Mouse (Mus musculus) forebrain, embryonic 16.5 days (tissue): ENCODE measurements around the gene Gm11541. TPM values are rescaled to one million over a fixed set of nuclear protein-coding genes. Genes with fewer than 3 reads are reported as not detected.

Experiments
- ATAC-seq: fragments of 200-750 bp; cut with Nextera tagmentation; 2 replicates; pipeline ENCODE4 v1.8.0; 2017; ENCODE audit warnings: mild to moderate bottlenecking, moderate library complexity
- H3K27ac ChIP-seq: fragments of 300-500 bp; sonication (generic); 2 replicates; pipeline ENCODE4 v1.5.1; 2014; ENCODE audit warnings: low read length, control low read depth
- H3K27me3 ChIP-seq: fragments of 300-500 bp; sonication (generic); replicated peaks from 2 replicates; pipeline ENCODE4 v1.6.1; 2014; ENCODE audit warnings: low read length; ENCODE audit not compliant: control insufficient read depth, insufficient read depth
- H3K36me3 ChIP-seq: fragments of 300-500 bp; sonication (generic); 2 replicates; pipeline ENCODE4 v1.6.1; 2014; ENCODE audit not compliant: control insufficient read depth, insufficient read depth
- H3K4me1 ChIP-seq: fragments of 300-500 bp; sonication (generic); replicated peaks from 2 replicates; pipeline ENCODE4 v1.6.1; 2014; ENCODE audit warnings: low read length; ENCODE audit not compliant: control insufficient read depth, insufficient read depth
- H3K4me2 ChIP-seq: fragments of 300-500 bp; sonication (generic); 2 replicates; pipeline ENCODE4 v1.6.1; 2014; ENCODE audit warnings: mild to moderate bottlenecking, low read length, control low read depth
- H3K4me3 ChIP-seq: fragments of 300-500 bp; sonication (generic); replicated peaks from 2 replicates; pipeline ENCODE4 v1.5.1; 2014; ENCODE audit warnings: mild to moderate bottlenecking, low read length, control low read depth
- H3K9ac ChIP-seq: fragments of 300-500 bp; sonication (generic); replicated peaks from 2 replicates; pipeline ENCODE4 v1.6.1; 2014; ENCODE audit warnings: low read depth, low read length, control low read depth
- H3K9me3 ChIP-seq: fragments of 300-500 bp; sonication (generic); 2 replicates; pipeline ENCODE4 v1.6.1; 2016; ENCODE audit warnings: low read length; ENCODE audit not compliant: control insufficient read depth
- WGBS: fragments of 180-500 bp; shearing (Covaris S2); extraction: QIAGEN DNeasy Blood & Tissue Kit; methylation state at CpG from one replicate; pipeline ENCODE4 v1.1.7; 2014; 5-methylcytosine and 5-hydroxymethylcytosine counted together
- polyA plus RNA-seq: library from polyadenylated mRNA; unstranded; fragments of >200 nt; fragmentation: Nextera tagmentation; extraction: Ambion mirVana; gene quantifications from 2 replicates; pipeline ENCODE4 v1.2.1, GENCODE M21; 2015

Gm11541 gene
- polyA plus RNA-seq, 1 experiment from 2014 or later, result not detected

- Histone ChIP-seq H3K9ac (no peak overlapping the region), H3K4me2 (no peak overlapping the region), H3K9me3 (no peaks in the 10 kb centered on the region), H3K36me3 (no peaks in the 10 kb centered on the region), H3K4me3 (no peak overlapping the region), H3K4me1 (no peaks in the 10 kb centered on the region), H3K27me3 (no peaks in the 10 kb centered on the region), H3K27ac (no peak overlapping the region)
- ATAC-seq, result no peak
- WGBS, result 88% methylated on average over 3 of the region's 3 CpGs
These were observed 23.0 kb upstream of the Gm11541 start for GRCm38 (mm10) chr11:94727306-94727705.

DNA sequence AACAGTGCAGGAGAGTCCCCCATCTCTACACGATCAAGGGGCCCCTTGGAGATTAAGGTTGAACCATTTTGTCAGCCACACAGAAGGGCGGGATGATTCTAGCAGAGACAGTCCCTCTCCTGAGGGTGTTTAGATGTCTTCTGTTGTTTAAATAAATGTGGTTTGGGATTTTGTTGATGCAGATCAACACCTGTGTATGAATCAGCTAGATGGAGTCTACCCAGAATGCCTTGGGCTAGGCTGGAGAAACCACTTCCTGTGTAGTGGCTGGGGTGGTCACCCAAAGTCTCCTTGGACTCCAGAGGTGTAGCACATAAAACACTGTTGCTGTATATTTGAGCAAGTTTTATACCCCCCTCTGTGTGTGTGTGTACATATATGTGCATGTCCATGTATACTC lies 14.9 kb upstream of the Gm11541 start:
- H3K4me3 ChIP-seq, result no peak overlapping the region
- no peaks in the 10 kb centered on the region for H3K4me1 ChIP-seq
- no peak overlapping the region for H3K4me2 ChIP-seq
- ATAC-seq, result no peak
- no peaks in the 10 kb centered on the region for H3K36me3 ChIP-seq
- 76% methylated on average over 2 of the region's 2 CpGs for WGBS
- no peak overlapping the region for H3K27ac ChIP-seq
- H3K27me3 ChIP-seq, result no peaks in the 10 kb centered on the region
- H3K9ac ChIP-seq, result no peak overlapping the region
- no peaks in the 10 kb centered on the region for H3K9me3 ChIP-seq

GRCm38 (mm10) chr11:94718113-94718909 lies 14.0 kb upstream of the Gm11541 start:
- H3K9me3 ChIP-seq, result no peaks in the 10 kb centered on the region
- ATAC-seq, result no peak
- H3K4me1 ChIP-seq, result no peaks in the 10 kb centered on the region
- H3K4me3 ChIP-seq, result no peak overlapping the region
- H3K36me3 ChIP-seq, result no peaks in the 10 kb centered on the region
- H3K9ac ChIP-seq, result no peak overlapping the region
- H3K27me3 ChIP-seq, result no peaks in the 10 kb centered on the region
- no peak overlapping the region for H3K27ac ChIP-seq
- no peak overlapping the region for H3K4me2 ChIP-seq
- WGBS, result 86% methylated on average over 7 of the region's 7 CpGs

GRCm38 (mm10) chr11:94717239-94717638 lies 12.9 kb upstream of the Gm11541 start:
- H3K4me2 ChIP-seq, result no peak overlapping the region
- 48% methylated on average over 11 of the region's 11 CpGs for WGBS
- H3K4me3 ChIP-seq, result no peak overlapping the region
- no peak for ATAC-seq
- no peaks in the 10 kb centered on the region for H3K27me3 ChIP-seq
- H3K4me1 ChIP-seq, result no peaks in the 10 kb centered on the region
- no peak overlapping the region for H3K27ac ChIP-seq
- no peak overlapping the region for H3K9ac ChIP-seq
- no peaks in the 10 kb centered on the region for H3K9me3 ChIP-seq
- no peaks in the 10 kb centered on the region for H3K36me3 ChIP-seq

GRCm38 (mm10) chr11:94716754-94717153 lies 12.5 kb upstream of the Gm11541 start:
- WGBS, result 20% methylated on average over 9 of the region's 9 CpGs

DNA sequence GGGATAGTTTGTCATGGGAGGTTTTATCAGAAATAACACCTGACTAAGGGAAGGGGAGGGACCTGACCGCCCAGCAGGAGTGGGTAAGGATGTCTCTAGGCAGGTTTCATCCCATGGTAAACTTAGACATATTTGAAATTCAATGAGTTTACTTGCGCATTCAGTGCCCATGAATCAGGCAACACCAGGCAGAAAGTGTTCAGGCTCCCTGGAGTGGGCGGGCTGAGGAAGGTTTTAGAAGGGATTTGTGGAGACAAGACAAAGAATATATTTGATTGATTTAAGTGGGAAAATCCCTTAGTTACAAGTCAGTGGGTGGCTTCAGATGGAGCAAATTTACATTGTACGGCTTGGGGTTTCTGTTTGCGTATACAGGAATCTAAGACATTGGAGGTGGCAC lies 11.3 kb upstream of the Gm11541 start:
- Histone ChIP-seq H3K4me3 (no peak overlapping the region), H3K36me3 (no peaks in the 10 kb centered on the region), H3K4me1 (no peaks in the 10 kb centered on the region), H3K4me2 (no peak overlapping the region), H3K9me3 (no peaks in the 10 kb centered on the region), H3K9ac (no peak overlapping the region), H3K27me3 (no peaks in the 10 kb centered on the region), H3K27ac (no peak overlapping the region)
- WGBS, result 73% methylated on average over 5 of the region's 5 CpGs
- ATAC-seq, result no peak

More at GRCm38 (mm10) chr11:94716754-94717153, 12.5 kb upstream of the Gm11541 start:
- ATAC-seq, result no peak
- no peak overlapping the region for H3K4me2 ChIP-seq
- H3K36me3 ChIP-seq, result no peaks in the 10 kb centered on the region
- no peak overlapping the region for H3K9ac ChIP-seq
- no peak overlapping the region for H3K4me3 ChIP-seq
- no peak overlapping the region for H3K27ac ChIP-seq
- no peaks in the 10 kb centered on the region for H3K9me3 ChIP-seq
- no peaks in the 10 kb centered on the region for H3K4me1 ChIP-seq
- H3K27me3 ChIP-seq, result no peaks in the 10 kb centered on the region

- Histone ChIP-seq H3K4me1 (no peaks in the 10 kb centered on the region), H3K4me2 (no peak overlapping the region), H3K9ac (no peak overlapping the region), H3K36me3 (no peaks in the 10 kb centered on the region), H3K4me3 (no peak overlapping the region), H3K27me3 (no peaks in the 10 kb centered on the region), H3K27ac (no peak overlapping the region), H3K9me3 (no peaks in the 10 kb centered on the region)
- 65% methylated on average over 11 of the region's 11 CpGs for WGBS
- ATAC-seq, result no peak
These were observed 9.1 kb upstream of the Gm11541 start for GRCm38 (mm10) chr11:94713246-94713860.

- 34% methylated on average over 7 of the region's 7 CpGs for WGBS
- Histone ChIP-seq H3K4me3 (no peak overlapping the region), H3K27ac (no peak overlapping the region), H3K36me3 (no peaks in the 10 kb centered on the region), H3K4me2 (no peak overlapping the region), H3K9me3 (no peaks in the 10 kb centered on the region), H3K4me1 (peaks cover 4% of the 10 kb centered on the region; the same call in 1 of the 2 replicates), H3K9ac (no peak overlapping the region), H3K27me3 (no peaks in the 10 kb centered on the region)
- no peak for ATAC-seq
These were observed 279 bp downstream of the Gm11541 start for GRCm38 (mm10) chr11:94704020-94704419.

DNA sequence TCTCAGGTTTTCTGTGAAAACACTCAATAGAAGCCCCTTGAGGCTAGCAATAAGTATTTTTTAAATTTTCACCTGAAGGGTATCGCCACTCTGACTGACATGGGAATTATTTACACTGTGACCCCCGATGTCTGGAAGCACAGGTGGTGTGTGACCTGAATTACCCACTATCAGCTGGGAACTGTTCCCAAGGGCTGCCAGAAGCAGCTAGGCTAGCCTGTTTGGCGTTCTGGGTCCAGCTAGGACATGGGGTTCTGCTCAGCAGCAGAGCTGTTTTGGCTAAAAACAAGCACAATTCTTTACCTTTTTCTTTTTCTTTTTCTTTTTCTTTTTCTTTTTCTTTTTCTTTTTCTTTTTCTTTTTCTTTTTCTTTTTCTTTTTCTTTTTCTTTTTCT lies 2.1 kb downstream of the Gm11541 start:
- H3K36me3 ChIP-seq, result no peaks in the 10 kb centered on the region
- H3K9me3 ChIP-seq, result no peaks in the 10 kb centered on the region
- no peak overlapping the region for H3K27ac ChIP-seq
- H3K4me3 ChIP-seq, result no peak overlapping the region
- WGBS, result 70% methylated on average over 3 of the region's 3 CpGs
- peaks cover 4% of the 10 kb centered on the region; the same call in 1 of the 2 replicates for H3K4me1 ChIP-seq
- no peaks in the 10 kb centered on the region for H3K27me3 ChIP-seq
- H3K4me2 ChIP-seq, result no peak overlapping the region
- no peak overlapping the region for H3K9ac ChIP-seq
- no peak for ATAC-seq
